Mouse (Mus musculus): ENCODE results near the gene Kansl1. TPM values are rescaled to one million over a fixed set of nuclear protein-coding genes. Genes with fewer than 3 reads are reported as not detected.

Gene Kansl1
- polyA plus RNA-seq, 1 experiment from 2014 or later = 35.4 TPM

DNA sequence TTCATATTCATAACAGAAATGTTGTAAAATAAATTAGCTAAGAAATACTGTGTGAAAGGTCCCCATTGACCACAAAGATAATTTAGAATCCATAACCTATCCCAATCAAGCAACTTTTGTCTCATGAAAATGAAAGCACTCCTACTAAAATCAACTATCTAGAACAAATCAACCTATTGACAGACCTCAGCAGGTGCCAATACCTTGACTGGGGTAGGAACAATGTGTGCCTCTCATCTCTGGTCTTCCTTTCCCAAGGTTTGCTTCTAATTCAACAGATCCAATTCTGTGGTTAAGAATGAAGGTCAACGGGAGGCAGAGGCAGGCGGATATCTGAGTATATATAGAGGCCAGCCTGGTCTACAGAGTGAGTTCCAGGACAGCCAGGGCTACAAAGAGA, 73.0 kb downstream of the Kansl1 start:
- H3K27ac ChIP-seq (ENCODE audit: low read depth, low read length) = no peak overlapping the region
- ATAC-seq (replicated peaks; ENCODE audit: low FRiP score) (no peak), DNase-seq (ENCODE audit: low spot score) (no peak)
- H3K9ac ChIP-seq (ENCODE audit: low read length) = no peak overlapping the region
- H3K4me3 ChIP-seq (ENCODE audit: low read depth, low read length) = no peak overlapping the region
- no peaks in the 10 kb centered on the region for H3K4me1 ChIP-seq (replicated peaks; ENCODE audit: control insufficient read depth, insufficient read depth, low read length)
- WGBS = 96% methylated on average over 2 of the region's 2 CpGs
- no peaks in the 10 kb centered on the region for H3K27me3 ChIP-seq (ENCODE audit: control insufficient read depth, insufficient read depth, low read length)
- no peaks in the 10 kb centered on the region; the same call in 1 of the 2 replicates for H3K36me3 ChIP-seq (ENCODE audit: control insufficient read depth, insufficient read depth, low read length)
- no peaks in the 10 kb centered on the region for H3K9me3 ChIP-seq (ENCODE audit: control insufficient read depth, low read length)
- H3K4me2 ChIP-seq (ENCODE audit: low read depth, low read length, severe bottlenecking) = no peak overlapping the region

DNA sequence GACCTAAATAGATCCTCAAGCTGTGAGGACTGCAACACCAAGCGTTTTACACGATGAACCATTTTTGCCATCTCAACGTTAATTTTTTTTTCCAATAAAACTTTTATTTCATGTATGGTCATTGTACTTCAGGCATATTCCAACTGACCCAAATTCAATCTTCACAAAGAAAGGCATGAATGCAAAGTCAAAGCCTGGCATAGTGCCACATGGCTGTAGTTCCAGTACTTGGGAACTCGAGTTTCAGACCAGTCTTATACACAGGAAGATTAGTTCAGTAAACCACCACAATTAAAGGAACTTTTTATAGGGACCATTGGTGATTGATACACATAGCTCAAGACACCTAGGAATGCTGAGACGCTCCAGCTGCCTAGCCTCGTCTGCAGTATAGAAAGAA, 75.5 kb downstream of the Kansl1 start:
- Histone ChIP-seq H3K9ac (ENCODE audit: low read length) (no peak overlapping the region), H3K4me1 (replicated peaks; ENCODE audit: control insufficient read depth, insufficient read depth, low read length) (no peaks in the 10 kb centered on the region), H3K27ac (ENCODE audit: low read depth, low read length) (no peak overlapping the region), H3K9me3 (ENCODE audit: control insufficient read depth, low read length) (no peaks in the 10 kb centered on the region), H3K36me3 (ENCODE audit: control insufficient read depth, insufficient read depth, low read length) (no peaks in the 10 kb centered on the region; the same call in 1 of the 2 replicates), H3K4me3 (ENCODE audit: low read depth, low read length) (no peak overlapping the region), H3K4me2 (ENCODE audit: low read depth, low read length, severe bottlenecking) (no peak overlapping the region), H3K27me3 (ENCODE audit: control insufficient read depth, insufficient read depth, low read length) (no peaks in the 10 kb centered on the region)
- 90% methylated on average over 6 of the region's 6 CpGs for WGBS
- DNase-seq (ENCODE audit: low spot score) (no peak), ATAC-seq (replicated peaks; ENCODE audit: low FRiP score) (no peak)

DNA sequence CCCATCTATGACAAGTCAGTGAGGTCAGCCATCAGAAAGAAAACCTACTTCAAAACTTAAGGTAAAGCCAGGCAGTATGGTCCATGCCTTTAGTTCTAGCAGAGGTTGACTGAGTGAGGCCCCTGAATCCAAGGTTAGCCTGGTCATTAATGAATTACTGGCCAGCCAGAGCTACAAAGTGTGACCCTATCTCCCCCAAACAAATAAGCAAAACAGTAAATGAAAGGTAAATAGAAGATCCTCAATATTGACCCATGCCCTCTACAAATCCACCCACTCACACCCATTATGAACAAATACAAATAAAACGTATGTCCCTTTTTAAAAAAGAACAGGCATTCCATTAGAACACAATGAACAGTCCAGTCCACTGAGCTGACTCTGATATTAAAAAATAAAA, 76.5 kb downstream of the Kansl1 start:
- DNase-seq (ENCODE audit: low spot score) = no peak
- Histone ChIP-seq H3K9ac (ENCODE audit: low read length) (no peak overlapping the region), H3K27me3 (ENCODE audit: control insufficient read depth, insufficient read depth, low read length) (no peaks in the 10 kb centered on the region), H3K4me3 (ENCODE audit: low read depth, low read length) (no peak overlapping the region), H3K9me3 (ENCODE audit: control insufficient read depth, low read length) (no peaks in the 10 kb centered on the region), H3K4me1 (replicated peaks; ENCODE audit: control insufficient read depth, insufficient read depth, low read length) (no peaks in the 10 kb centered on the region), H3K27ac (ENCODE audit: low read depth, low read length) (no peak overlapping the region), H3K36me3 (ENCODE audit: control insufficient read depth, insufficient read depth, low read length) (no peaks in the 10 kb centered on the region; the same call in 1 of the 2 replicates), H3K4me2 (ENCODE audit: low read depth, low read length, severe bottlenecking) (no peak overlapping the region)
- 84% methylated on average over 1 of the region's 1 CpGs for WGBS
- ATAC-seq (replicated peaks; ENCODE audit: low FRiP score) = no peak

DNA sequence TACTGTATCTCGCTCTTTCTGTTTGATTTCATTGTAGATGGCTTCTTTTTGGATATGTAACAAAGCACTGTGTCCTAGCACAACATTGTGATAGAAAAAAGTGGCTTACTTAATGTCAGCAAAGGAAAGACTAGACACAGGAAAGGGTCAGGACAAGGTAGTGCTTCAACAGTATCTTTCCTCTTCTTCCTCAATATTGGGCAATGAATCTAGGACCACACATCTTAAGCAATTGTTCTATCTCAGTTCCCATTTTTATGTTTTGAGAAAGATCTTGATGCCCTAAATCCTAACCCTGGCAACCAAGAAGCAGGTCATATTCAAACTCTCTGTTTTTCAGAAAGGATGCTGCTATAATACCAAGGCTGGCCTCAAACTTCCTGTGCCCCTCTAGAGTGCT, 81.4 kb downstream of the Kansl1 start:
- no peaks in the 10 kb centered on the region for H3K9me3 ChIP-seq (ENCODE audit: control insufficient read depth, low read length)
- H3K9ac ChIP-seq (ENCODE audit: low read length) = no peak overlapping the region
- no peaks in the 10 kb centered on the region for H3K36me3 ChIP-seq (ENCODE audit: control insufficient read depth, insufficient read depth, low read length)
- ATAC-seq (replicated peaks; ENCODE audit: low FRiP score) (no peak), DNase-seq (ENCODE audit: low spot score) (no peak)
- H3K4me2 ChIP-seq (ENCODE audit: low read depth, low read length, severe bottlenecking) = no peak overlapping the region
- no peaks in the 10 kb centered on the region for H3K4me1 ChIP-seq (replicated peaks; ENCODE audit: control insufficient read depth, insufficient read depth, low read length)
- H3K27me3 ChIP-seq (ENCODE audit: control insufficient read depth, insufficient read depth, low read length) = no peaks in the 10 kb centered on the region
- no peak overlapping the region for H3K4me3 ChIP-seq (ENCODE audit: low read depth, low read length)
- 91% methylated on average over 1 of the region's 1 CpGs for WGBS
- H3K27ac ChIP-seq (ENCODE audit: low read depth, low read length) = no peak overlapping the region

DNA sequence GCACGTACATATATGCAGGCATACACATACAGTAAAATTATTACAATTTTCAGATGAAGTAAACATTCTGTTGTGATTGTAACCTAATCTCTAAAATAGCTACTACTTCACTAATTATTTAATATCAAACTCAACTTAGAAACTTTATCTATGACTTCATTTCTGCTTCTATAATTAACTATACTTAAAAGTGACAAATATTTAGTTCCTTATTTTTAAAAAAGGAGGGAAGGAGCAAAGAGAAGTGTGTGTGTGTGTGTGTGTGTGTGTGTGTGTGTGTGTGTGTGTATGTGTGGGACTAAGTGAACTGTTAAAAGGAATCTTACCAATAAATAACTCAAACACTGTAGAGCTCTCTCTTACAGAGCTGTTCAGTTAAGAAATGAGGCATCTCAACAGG, 82.1 kb downstream of the Kansl1 start:
- Histone ChIP-seq H3K9me3 (ENCODE audit: control insufficient read depth, low read length) (no peaks in the 10 kb centered on the region), H3K4me3 (ENCODE audit: low read depth, low read length) (no peak overlapping the region), H3K27ac (ENCODE audit: low read depth, low read length) (no peak overlapping the region), H3K36me3 (ENCODE audit: control insufficient read depth, insufficient read depth, low read length) (no peaks in the 10 kb centered on the region), H3K27me3 (ENCODE audit: control insufficient read depth, insufficient read depth, low read length) (no peaks in the 10 kb centered on the region), H3K4me1 (replicated peaks; ENCODE audit: control insufficient read depth, insufficient read depth, low read length) (no peaks in the 10 kb centered on the region), H3K4me2 (ENCODE audit: low read depth, low read length, severe bottlenecking) (no peak overlapping the region), H3K9ac (ENCODE audit: low read length) (no peak overlapping the region)
- ATAC-seq (replicated peaks; ENCODE audit: low FRiP score) = no peak
- no peak for DNase-seq (ENCODE audit: low spot score)
- WGBS = 88% methylated on average over 1 of the region's 1 CpGs

DNA sequence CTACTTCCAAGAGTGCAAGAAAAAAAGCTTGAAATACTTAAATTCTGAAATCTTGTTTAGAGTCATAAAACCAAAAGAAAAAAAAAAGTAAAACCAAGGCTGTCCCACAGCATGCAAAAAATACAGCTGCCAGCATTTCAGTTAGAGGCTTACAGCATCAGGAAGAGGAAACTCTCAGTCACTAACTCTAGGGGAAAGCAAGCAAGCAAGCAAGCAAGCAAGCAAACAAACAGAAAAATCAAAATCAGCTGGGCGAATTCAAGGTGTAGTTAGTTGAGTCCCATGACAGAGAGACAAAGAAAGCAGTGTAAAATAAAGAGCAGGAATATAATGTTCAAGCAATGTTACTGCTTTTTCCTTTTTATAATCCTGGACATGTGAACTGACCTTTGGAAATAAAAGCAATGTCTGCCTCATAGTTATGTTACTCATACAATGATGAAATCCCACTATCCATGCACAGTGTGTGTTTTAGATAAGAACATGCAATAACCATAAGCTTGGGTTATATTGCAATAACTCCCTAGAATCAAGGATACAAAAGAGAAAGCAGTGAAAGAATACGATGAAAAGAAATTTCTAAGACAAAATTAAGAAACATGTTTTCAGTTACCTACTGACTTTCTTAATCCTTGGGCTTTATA, 85.4 kb downstream of the Kansl1 start:
- H3K4me2 ChIP-seq (ENCODE audit: low read depth, low read length, severe bottlenecking) = no peak overlapping the region
- no peaks in the 10 kb centered on the region for H3K9me3 ChIP-seq (ENCODE audit: control insufficient read depth, low read length)
- WGBS = 94% methylated on average over 2 of the region's 2 CpGs
- no peak overlapping the region for H3K9ac ChIP-seq (ENCODE audit: low read length)
- DNase-seq (ENCODE audit: low spot score) = no peak
- no peak for ATAC-seq (replicated peaks; ENCODE audit: low FRiP score)
- no peaks in the 10 kb centered on the region for H3K4me1 ChIP-seq (replicated peaks; ENCODE audit: control insufficient read depth, insufficient read depth, low read length)
- H3K36me3 ChIP-seq (ENCODE audit: control insufficient read depth, insufficient read depth, low read length) = no peaks in the 10 kb centered on the region
- H3K27me3 ChIP-seq (ENCODE audit: control insufficient read depth, insufficient read depth, low read length) = no peaks in the 10 kb centered on the region
- H3K4me3 ChIP-seq (ENCODE audit: low read depth, low read length) = no peak overlapping the region
- H3K27ac ChIP-seq (ENCODE audit: low read depth, low read length) = no peak overlapping the region

DNA sequence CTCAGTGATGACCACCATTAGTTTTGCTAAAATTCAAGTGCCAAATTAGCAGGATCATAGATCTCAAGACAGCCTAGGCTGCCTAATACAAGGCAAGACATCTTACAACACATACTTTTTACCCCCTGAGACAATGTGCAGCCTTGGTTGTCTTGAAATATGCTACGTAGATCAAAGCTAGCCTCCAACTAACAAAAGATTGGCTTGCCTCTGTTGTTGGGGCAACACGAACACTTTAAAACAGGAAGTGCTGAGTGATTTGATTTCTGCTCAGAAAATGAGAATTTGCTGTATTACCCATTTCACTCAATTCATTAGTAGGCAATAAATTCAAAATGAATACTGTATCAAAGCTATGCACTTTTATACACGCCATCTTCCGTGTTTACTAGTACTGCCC, 86.8 kb downstream of the Kansl1 start:
- WGBS = 88% methylated on average over 4 of the region's 4 CpGs
- Histone ChIP-seq H3K9me3 (ENCODE audit: control insufficient read depth, low read length) (no peaks in the 10 kb centered on the region), H3K4me2 (ENCODE audit: low read depth, low read length, severe bottlenecking) (no peak overlapping the region), H3K36me3 (ENCODE audit: control insufficient read depth, insufficient read depth, low read length) (no peaks in the 10 kb centered on the region), H3K27me3 (ENCODE audit: control insufficient read depth, insufficient read depth, low read length) (no peaks in the 10 kb centered on the region), H3K4me1 (replicated peaks; ENCODE audit: control insufficient read depth, insufficient read depth, low read length) (no peaks in the 10 kb centered on the region), H3K4me3 (ENCODE audit: low read depth, low read length) (no peak overlapping the region), H3K9ac (ENCODE audit: low read length) (no peak overlapping the region), H3K27ac (ENCODE audit: low read depth, low read length) (no peak overlapping the region)
- DNase-seq (ENCODE audit: low spot score) (no peak), ATAC-seq (replicated peaks; ENCODE audit: low FRiP score) (no peak)

DNA sequence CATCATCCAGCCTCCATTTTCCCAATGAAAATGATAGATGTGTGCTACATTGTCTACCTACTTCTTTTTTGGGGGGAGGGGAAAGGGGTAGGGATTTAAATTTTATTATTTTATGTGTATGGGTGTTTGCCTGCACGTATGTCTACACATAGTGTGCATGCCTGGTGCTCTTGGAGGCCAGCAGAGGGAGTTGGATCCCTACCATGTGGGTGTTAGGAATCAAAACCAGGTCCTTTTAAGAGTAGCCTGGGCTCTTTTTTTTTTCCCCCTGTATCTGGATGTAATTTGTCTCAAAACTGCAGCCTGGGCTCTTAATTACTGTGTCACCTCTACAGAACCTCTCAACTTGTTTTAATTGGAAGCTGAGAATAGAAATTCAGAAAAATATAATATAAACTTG, 89.0 kb downstream of the Kansl1 start:
- no peak for DNase-seq (ENCODE audit: low spot score)
- H3K9ac ChIP-seq (ENCODE audit: low read length) = no peak overlapping the region
- 91% methylated on average over 1 of the region's 1 CpGs for WGBS

DNA sequence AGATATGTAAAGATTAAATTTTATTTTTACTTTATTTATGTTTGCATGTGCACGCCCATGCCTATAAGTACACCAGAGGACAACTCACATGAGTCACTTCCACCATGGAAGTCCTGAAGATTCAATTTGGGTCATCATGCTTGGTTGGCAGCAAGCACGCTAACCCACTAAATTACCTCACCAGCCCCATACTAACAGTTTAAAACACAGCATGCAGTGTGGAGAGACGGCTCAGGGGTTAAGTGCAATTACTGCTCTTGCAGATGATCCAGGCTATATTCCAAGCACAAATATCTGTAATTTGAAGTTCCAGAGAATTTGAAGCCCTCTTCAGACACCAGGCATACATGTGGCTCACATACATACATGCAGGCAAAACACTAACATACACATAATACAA, 92.4 kb downstream of the Kansl1 start:
- H3K4me1 ChIP-seq (replicated peaks; ENCODE audit: control insufficient read depth, insufficient read depth, low read length) = no peaks in the 10 kb centered on the region
- H3K4me2 ChIP-seq (ENCODE audit: low read depth, low read length, severe bottlenecking) = no peak overlapping the region
- H3K9ac ChIP-seq (ENCODE audit: low read length) = no peak overlapping the region
- no peaks in the 10 kb centered on the region for H3K36me3 ChIP-seq (ENCODE audit: control insufficient read depth, insufficient read depth, low read length)
- no peaks in the 10 kb centered on the region for H3K27me3 ChIP-seq (ENCODE audit: control insufficient read depth, insufficient read depth, low read length)
- H3K4me3 ChIP-seq (ENCODE audit: low read depth, low read length) = no peak overlapping the region
- ATAC-seq (replicated peaks; ENCODE audit: low FRiP score) = no peak
- DNase-seq (ENCODE audit: low spot score) = no peak
- H3K9me3 ChIP-seq (ENCODE audit: control insufficient read depth, low read length) = no peaks in the 10 kb centered on the region
- WGBS = 94% methylated on average over 3 of the region's 3 CpGs
- H3K27ac ChIP-seq (ENCODE audit: low read depth, low read length) = no peak overlapping the region

More for the DNA sequence above, 89.0 kb downstream of the Kansl1 start:
- H3K4me1 ChIP-seq (replicated peaks; ENCODE audit: control insufficient read depth, insufficient read depth, low read length) = no peaks in the 10 kb centered on the region
- H3K4me2 ChIP-seq (ENCODE audit: low read depth, low read length, severe bottlenecking) = no peak overlapping the region
- H3K27ac ChIP-seq (ENCODE audit: low read depth, low read length) = no peak overlapping the region
- no peak for ATAC-seq (replicated peaks; ENCODE audit: low FRiP score)
- no peaks in the 10 kb centered on the region for H3K27me3 ChIP-seq (ENCODE audit: control insufficient read depth, insufficient read depth, low read length)
- no peak overlapping the region for H3K4me3 ChIP-seq (ENCODE audit: low read depth, low read length)
- no peaks in the 10 kb centered on the region for H3K36me3 ChIP-seq (ENCODE audit: control insufficient read depth, insufficient read depth, low read length)
- no peaks in the 10 kb centered on the region for H3K9me3 ChIP-seq (ENCODE audit: control insufficient read depth, low read length)

Measured in forebrain, embryonic 11.5 days (tissue).